Mouse (Mus musculus): ENCODE data around the gene Dop1b. TPM values are rescaled to one million over a fixed set of nuclear protein-coding genes. Genes with fewer than 3 reads are reported as not detected.
"Not testable (repeated sequence)": the region's sequence is repeated elsewhere in the genome, so short reads cannot be mapped to it uniquely, and the experiment has no call there.

The Dop1b gene
- polyA plus RNA-seq, 1 experiment from 2014 or later: 8.9 TPM

GRCm38 (mm10) chr16:93774658-93775057 is 63.0 kb downstream of the Dop1b start:
- DNase-seq (ENCODE audit: low spot score): no peak
- H3K27me3 ChIP-seq (ENCODE audit: low read depth, poor library complexity, severe bottlenecking): no peaks in the 10 kb centered on the region
- H3K27ac ChIP-seq (replicated peaks): no peak overlapping the region
- peaks cover 17% of the 10 kb centered on the region for H3K36me3 ChIP-seq
- WGBS: 88% methylated on average over 5 of the region's 5 CpGs
- no peak overlapping the region for H3K4me3 ChIP-seq
- no peaks in the 10 kb centered on the region for H3K9me3 ChIP-seq (replicated peaks)
- H3K4me1 ChIP-seq: peaks cover 8% of the 10 kb centered on the region; the same call in 1 of the 2 replicates

DNA sequence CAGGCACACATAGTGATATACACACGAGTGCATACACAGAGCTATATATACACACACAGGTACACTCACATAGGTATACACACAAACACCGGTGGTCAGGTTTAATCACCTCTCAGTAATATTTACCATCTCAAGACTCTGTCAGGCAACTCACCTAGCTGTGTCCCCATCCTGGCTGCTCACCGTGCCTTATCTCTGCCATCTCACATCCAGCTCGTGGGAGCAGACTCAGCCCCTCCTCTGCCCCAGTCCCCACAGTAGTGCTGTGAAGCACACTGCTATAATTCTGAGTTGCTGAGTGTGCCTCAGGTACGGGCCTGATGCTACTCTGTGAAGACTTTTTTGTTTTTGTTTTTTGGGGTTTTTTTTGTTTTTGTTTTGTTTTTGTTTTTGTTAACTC is 64.8 kb downstream of the Dop1b start:
- 88% methylated on average over 5 of the region's 5 CpGs for WGBS
- Histone ChIP-seq H3K27ac (replicated peaks) (no peak overlapping the region), H3K36me3 (peaks cover 6% of the 10 kb centered on the region; the same call in 1 of the 2 replicates), H3K9me3 (replicated peaks) (no peaks in the 10 kb centered on the region), H3K27me3 (ENCODE audit: low read depth, poor library complexity, severe bottlenecking) (no peaks in the 10 kb centered on the region), H3K4me1 (peaks cover 4% of the 10 kb centered on the region; the same call in 1 of the 2 replicates), H3K4me3 (no peak overlapping the region)
- no peak for DNase-seq (ENCODE audit: low spot score)

- H3K9me3 ChIP-seq (replicated peaks): no peaks in the 10 kb centered on the region
- WGBS: 55% methylated on average over 14 of the region's 14 CpGs
- H3K27me3 ChIP-seq (ENCODE audit: low read depth, poor library complexity, severe bottlenecking): no peaks in the 10 kb centered on the region
- no peak overlapping the region for H3K4me3 ChIP-seq
- H3K27ac ChIP-seq (replicated peaks): no peak overlapping the region
- peaks cover 6% of the 10 kb centered on the region; the same call in 1 of the 2 replicates for H3K36me3 ChIP-seq
- peaks cover 4% of the 10 kb centered on the region; the same call in 1 of the 2 replicates for H3K4me1 ChIP-seq
- DNase-seq (ENCODE audit: low spot score): no peak
Observed at GRCm38 (mm10) chr16:93777247-93777999, 65.7 kb downstream of the Dop1b start.

GRCm38 (mm10) chr16:93778393-93778792 is 66.7 kb downstream of the Dop1b start:
- not testable (repeated sequence) for H3K9me3 ChIP-seq (replicated peaks); H3K36me3 ChIP-seq; H3K4me1 ChIP-seq; H3K4me3 ChIP-seq; H3K27ac ChIP-seq (replicated peaks); H3K27me3 ChIP-seq (ENCODE audit: low read depth, poor library complexity, severe bottlenecking); DNase-seq (ENCODE audit: low spot score)
- WGBS: 85% methylated on average over 4 of the region's 4 CpGs

GRCm38 (mm10) chr16:93779554-93779953 is 67.8 kb downstream of the Dop1b start:
- H3K9me3 ChIP-seq (replicated peaks): peaks cover 5% of the 10 kb centered on the region
- H3K27me3 ChIP-seq (ENCODE audit: low read depth, poor library complexity, severe bottlenecking): no peaks in the 10 kb centered on the region
- peaks cover 6% of the 10 kb centered on the region for H3K36me3 ChIP-seq
- peaks cover 4% of the 10 kb centered on the region; the same call in 1 of the 2 replicates for H3K4me1 ChIP-seq
- H3K4me3 ChIP-seq: no peak overlapping the region
- no peak overlapping the region for H3K27ac ChIP-seq (replicated peaks)
- no peak for DNase-seq (ENCODE audit: low spot score)
- WGBS: 88% methylated on average over 4 of the region's 4 CpGs

DNA sequence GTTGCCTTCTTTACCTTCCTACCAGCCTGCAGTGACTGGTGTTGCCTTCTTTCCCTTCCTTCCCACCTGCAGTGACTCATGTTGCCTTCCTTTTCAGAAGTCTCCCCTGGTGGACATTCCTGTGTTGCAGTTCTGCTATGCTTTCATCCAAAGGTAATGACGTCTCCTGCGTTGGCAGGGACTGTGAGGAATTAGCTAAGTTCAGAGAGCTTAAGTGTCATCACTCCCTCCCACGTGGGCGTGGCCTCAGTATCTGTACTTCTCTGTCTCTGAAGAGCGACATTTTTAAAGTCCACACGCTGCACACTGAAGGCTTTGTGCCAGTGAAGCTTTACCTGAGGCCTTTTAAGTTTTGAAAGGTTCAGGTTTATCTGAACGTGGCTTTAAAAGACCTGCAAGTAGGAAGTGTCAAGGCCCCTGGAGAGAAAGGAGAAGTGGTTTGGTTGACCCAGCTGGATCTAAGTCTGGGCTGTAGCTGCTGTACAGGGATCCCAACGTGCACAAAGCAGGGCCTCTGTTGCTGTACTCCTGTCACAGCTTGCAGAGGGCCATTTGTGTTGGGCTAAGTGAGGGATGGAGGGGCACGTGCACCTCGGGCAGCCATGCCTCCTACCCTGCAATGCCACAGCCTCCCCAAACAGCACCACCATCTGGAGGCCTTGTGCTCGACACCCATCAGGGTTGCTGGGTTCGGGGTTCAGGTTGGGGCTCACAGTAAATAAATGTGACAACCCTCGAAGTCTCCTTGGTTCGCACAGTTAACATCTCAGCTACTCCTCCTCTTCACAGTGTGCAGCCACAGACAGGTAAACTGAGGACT is 69.2 kb downstream of the Dop1b start:
- H3K4me3 ChIP-seq: no peak overlapping the region
- H3K4me1 ChIP-seq: peaks cover 10% of the 10 kb centered on the region; the same call in 1 of the 2 replicates
- H3K27ac ChIP-seq (replicated peaks): no peak overlapping the region
- peaks cover 5% of the 10 kb centered on the region for H3K9me3 ChIP-seq (replicated peaks)
- H3K27me3 ChIP-seq (ENCODE audit: low read depth, poor library complexity, severe bottlenecking): no peaks in the 10 kb centered on the region
- peaks cover 6% of the 10 kb centered on the region for H3K36me3 ChIP-seq
- 66% methylated on average over 14 of the region's 14 CpGs for WGBS
- no peak for DNase-seq (ENCODE audit: low spot score)

- Histone ChIP-seq H3K36me3 (peaks cover 6% of the 10 kb centered on the region), H3K27ac (replicated peaks) (no peak overlapping the region), H3K27me3 (ENCODE audit: low read depth, poor library complexity, severe bottlenecking) (no peaks in the 10 kb centered on the region), H3K9me3 (replicated peaks) (peaks cover 5% of the 10 kb centered on the region), H3K4me1 (peaks cover 5% of the 10 kb centered on the region; the same call in 1 of the 2 replicates), H3K4me3 (no peak overlapping the region)
- no peak for DNase-seq (ENCODE audit: low spot score)
- 93% methylated on average over 7 of the region's 7 CpGs for WGBS
Observed at GRCm38 (mm10) chr16:93784175-93784574, 72.5 kb downstream of the Dop1b start.

DNA sequence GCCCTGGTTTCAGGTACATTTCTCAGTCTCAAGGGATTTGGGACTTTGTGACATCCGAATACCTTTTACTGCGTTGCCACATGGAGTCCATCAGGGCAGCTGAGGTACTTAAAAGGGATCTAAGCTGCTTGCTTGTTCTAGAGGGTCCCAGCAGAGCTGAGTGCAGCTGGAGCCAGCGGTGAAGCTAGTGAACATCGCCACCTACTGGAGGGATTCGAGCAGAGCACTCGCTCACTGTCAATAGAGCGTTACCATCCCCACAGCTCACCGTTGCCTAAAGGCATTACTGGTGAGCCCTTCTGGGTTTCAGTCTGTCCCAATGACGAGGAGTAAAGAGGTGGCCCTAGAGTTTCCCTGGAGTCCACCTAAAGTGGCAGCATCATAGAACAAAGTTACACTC is 74.1 kb downstream of the Dop1b start:
- Histone ChIP-seq H3K27ac (replicated peaks) (peak overlapping the region; percentile 49; the same call in 1 of the 2 replicates), H3K36me3 (peaks cover 6% of the 10 kb centered on the region), H3K4me3 (no peak overlapping the region), H3K9me3 (replicated peaks) (peaks cover 5% of the 10 kb centered on the region), H3K4me1 (peaks cover 14% of the 10 kb centered on the region; the same call in 1 of the 2 replicates), H3K27me3 (ENCODE audit: low read depth, poor library complexity, severe bottlenecking) (no peaks in the 10 kb centered on the region)
- WGBS: 5% methylated on average over 9 of the region's 9 CpGs
- peak; percentile 82 for DNase-seq (ENCODE audit: low spot score)

- Histone ChIP-seq H3K9me3 (replicated peaks) (peaks cover 5% of the 10 kb centered on the region), H3K4me1 (peaks cover 17% of the 10 kb centered on the region; the same call in 1 of the 2 replicates), H3K36me3 (peaks cover 6% of the 10 kb centered on the region), H3K4me3 (no peak overlapping the region), H3K27ac (replicated peaks) (no peak overlapping the region), H3K27me3 (ENCODE audit: low read depth, poor library complexity, severe bottlenecking) (no peaks in the 10 kb centered on the region)
- WGBS: 89% methylated on average over 4 of the region's 4 CpGs
- no peak for DNase-seq (ENCODE audit: low spot score)
Observed at GRCm38 (mm10) chr16:93788388-93788787, 76.7 kb downstream of the Dop1b start.

DNA sequence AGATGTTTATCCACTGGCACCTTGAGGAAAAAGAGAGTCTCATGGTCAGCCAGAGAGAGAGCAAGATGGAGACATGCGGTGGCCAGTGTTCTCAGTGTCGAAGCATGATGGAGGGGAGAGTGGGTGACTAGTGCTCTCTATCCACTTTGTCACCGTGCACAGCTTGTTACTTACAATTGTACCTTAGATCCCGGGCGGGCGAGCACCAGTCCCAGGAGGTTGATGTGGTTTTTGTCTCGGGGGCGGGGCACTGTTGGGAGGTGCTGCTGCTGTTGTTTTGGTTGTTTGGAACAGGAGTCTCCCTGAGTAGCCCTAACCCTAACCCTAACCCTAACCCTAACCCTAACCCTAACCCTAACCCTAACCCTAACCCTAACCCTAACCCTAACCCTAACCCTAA is 77.2 kb downstream of the Dop1b start:
- no peak for DNase-seq (ENCODE audit: low spot score)
- WGBS: 94% methylated on average over 8 of the region's 8 CpGs
- H3K36me3 ChIP-seq: peaks cover 5% of the 10 kb centered on the region
- H3K4me3 ChIP-seq: no peak overlapping the region
- H3K4me1 ChIP-seq: peaks cover 17% of the 10 kb centered on the region; the same call in 1 of the 2 replicates
- H3K9me3 ChIP-seq (replicated peaks): peaks cover 4% of the 10 kb centered on the region
- no peak overlapping the region for H3K27ac ChIP-seq (replicated peaks)
- H3K27me3 ChIP-seq (ENCODE audit: low read depth, poor library complexity, severe bottlenecking): no peaks in the 10 kb centered on the region

- H3K9me3 ChIP-seq (replicated peaks): no peaks in the 10 kb centered on the region
- H3K27me3 ChIP-seq (ENCODE audit: low read depth, poor library complexity, severe bottlenecking): no peaks in the 10 kb centered on the region
- H3K4me3 ChIP-seq: no peak overlapping the region
- 30% methylated on average over 5 of the region's 5 CpGs for WGBS
- H3K27ac ChIP-seq (replicated peaks): 0 out of 2 replicates have a peak overlapping the region, but pooled peaks have one; percentile 14
- DNase-seq (ENCODE audit: low spot score): no peak
- no peaks in the 10 kb centered on the region for H3K36me3 ChIP-seq
- H3K4me1 ChIP-seq: peaks cover 17% of the 10 kb centered on the region; the same call in 1 of the 2 replicates
Observed at GRCm38 (mm10) chr16:93789971-93790755, 78.5 kb downstream of the Dop1b start.

GRCm38 (mm10) chr16:93792981-93793630 is 81.4 kb downstream of the Dop1b start:
- Histone ChIP-seq H3K4me1 (peaks cover 16% of the 10 kb centered on the region), H3K4me3 (no peak overlapping the region), H3K27ac (replicated peaks) (no peak overlapping the region), H3K36me3 (no peaks in the 10 kb centered on the region), H3K27me3 (ENCODE audit: low read depth, poor library complexity, severe bottlenecking) (no peaks in the 10 kb centered on the region), H3K9me3 (replicated peaks) (no peaks in the 10 kb centered on the region)
- no peak for DNase-seq (ENCODE audit: low spot score)
- 82% methylated on average over 15 of the region's 15 CpGs for WGBS
